ENCODE assay signal across 21 mouse cellular contexts in the genomic region with DNA sequence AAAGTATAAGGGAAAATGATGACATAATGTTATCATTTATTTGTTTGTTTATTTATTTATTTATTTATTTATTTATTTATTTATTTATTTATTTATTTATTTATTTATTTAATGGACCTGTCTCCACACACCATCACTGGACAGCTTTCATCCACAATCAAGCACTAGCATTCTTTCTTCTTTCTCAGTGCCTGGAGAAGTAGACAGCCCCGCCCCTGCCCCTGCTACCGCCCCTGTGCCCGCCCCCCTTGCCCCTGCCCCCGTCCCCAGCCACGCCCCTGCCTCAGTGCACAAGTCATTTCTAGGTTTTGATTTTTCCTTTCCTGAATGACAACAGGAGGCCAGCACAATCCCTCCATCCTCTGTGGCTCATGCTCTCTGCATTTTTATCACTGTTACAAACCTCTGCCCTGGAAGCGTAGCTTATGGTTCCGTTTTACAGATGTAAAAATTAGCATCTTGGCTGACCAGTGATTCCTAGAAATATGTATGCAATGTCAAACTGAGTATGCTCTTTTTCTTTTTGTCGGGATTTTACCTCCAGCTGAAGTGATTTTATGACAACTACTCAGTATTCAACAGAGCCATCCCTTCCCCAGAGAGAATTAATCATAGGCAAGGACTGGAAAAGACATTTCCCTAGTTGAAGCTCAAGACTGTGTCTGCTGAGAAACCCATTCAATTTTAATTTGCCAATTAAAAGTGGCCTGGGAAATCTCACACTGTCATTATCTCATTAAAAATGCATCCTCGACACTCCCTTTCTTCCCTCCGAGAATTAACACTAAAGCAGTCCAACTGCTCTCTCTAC. TPM values are rescaled to one million over a fixed set of nuclear protein-coding genes. Genes with fewer than 3 reads are reported as not detected.
A peak's percentile ranks its signal among the peaks of the same experiment; 100 is the strongest.
DNase-seq lines count a peak whose midpoint lies in the region; ATAC-seq and TF ChIP-seq lines count a peak whose summit lies in the region.
"Had no signal": no experiment of that assay in that cellular context is flagged by ENCODE, and none has a peak within 500 bp of the region (broad histone marks: within the 10 kb centered on the region; RNA-seq: fewer than 3 reads in every experiment).

No protein-coding gene starts in this region.

- no peak for TF ChIP-seq EP300 in CH12.LX (IDR thresholded peaks at IDR 0.05; ENCODE audit: low read length)

- peak; percentile 80 for ATAC-seq in hindbrain, embryonic 16.5 days
- ATAC-seq in midbrain, postnatal 0 days (ENCODE audit: low FRiP score), result 0 out of 2 replicates have a peak, but pooled peaks have one; percentile 41
- ATAC-seq: intestine, postnatal 0 days had no signal

- H3K36me3 ChIP-seq in CH12.LX (replicated peaks in 1 of 2; ENCODE audit: control insufficient read depth in 1 of 2, insufficient read depth in 1 of 2, low read length in 1 of 2), result no peaks in the 10 kb centered on the region
- H3K36me3 ChIP-seq in hindbrain, embryonic 16.5 days (ENCODE audit: control insufficient read depth, insufficient read depth, low read length), result no peaks in the 10 kb centered on the region
- no peaks in the 10 kb centered on the region for H3K36me3 ChIP-seq in midbrain, postnatal 0 days (ENCODE audit: insufficient read depth, low read length)
- H3K36me3 ChIP-seq: heart, embryonic 15.5 days; kidney, embryonic 15.5 days; limb, embryonic 12.5 days; liver, embryonic 13.5 days had no signal

- DNase-seq in CH12.LX (ENCODE audit: extremely low read depth), result no peak
- DNase-seq in brain, embryonic 14.5 days (ENCODE audit: low read depth), result peak; percentile 53
- DNase-seq in midbrain, postnatal 0 days (ENCODE audit: low spot score), result peak; percentile 30
- no peak for DNase-seq in embryo, embryonic 10.5 days (ENCODE audit: low spot score)
- DNase-seq in kidney, postnatal 25 days, result no peak
- no peak for DNase-seq in spleen, adult 12 weeks (ENCODE audit: low spot score)
- DNase-seq: adrenal gland, adult 8-10 months; cerebellum, postnatal 10 days; gastrocnemius, postnatal 36 days; liver, embryonic 13.5 days; retina, postnatal 1 day; right cerebral cortex, postnatal 4 days had no signal

- no peaks in the 10 kb centered on the region for H3K4me1 ChIP-seq in CH12.LX (ENCODE audit: control insufficient read depth in 1 of 2, insufficient read depth in 2 of 2)
- H3K4me1 ChIP-seq in hindbrain, embryonic 16.5 days (ENCODE audit: control insufficient read depth, insufficient read depth, low read depth, low read length), result no peaks in the 10 kb centered on the region
- no peaks in the 10 kb centered on the region for H3K4me1 ChIP-seq in midbrain, postnatal 0 days (ENCODE audit: insufficient read depth, low read length)
- H3K4me1 ChIP-seq: heart, embryonic 15.5 days; kidney, embryonic 15.5 days; limb, embryonic 12.5 days; liver, embryonic 13.5 days had no signal

- in situ Hi-C loops in CH12.LX (cut with MboI; ENCODE audit: low pct_ligation_motif_present, low pct_unique_long_range_greater_than_20kb, low sequenced_read_pairs), result no loop called here

- H3K79me2 ChIP-seq in CH12.LX (replicated peaks; ENCODE audit: control insufficient read depth, extremely low read depth, insufficient read depth, poor library complexity, severe bottlenecking), result no peaks in the 10 kb centered on the region

- no peak overlapping the region for H3K27ac ChIP-seq in CH12.LX (ENCODE audit: insufficient read depth, low read depth)
- H3K27ac ChIP-seq in hindbrain, embryonic 16.5 days (ENCODE audit: low read depth, low read length), result no peak overlapping the region
- peak overlapping the region; percentile 43; the same call in 1 of the 2 replicates for H3K27ac ChIP-seq in midbrain, postnatal 0 days (ENCODE audit: low read depth, low read length)
- H3K27ac ChIP-seq: heart, embryonic 15.5 days; kidney, embryonic 15.5 days; limb, embryonic 12.5 days; liver, embryonic 13.5 days; macrophage; stomach, postnatal 0 days had no signal

- 50% methylated on average over 10 of the region's 10 CpGs for WGBS in hindbrain, embryonic 16.5 days
- WGBS in midbrain, postnatal 0 days, result 51% methylated on average over 10 of the region's 10 CpGs

- TF ChIP-seq RAD21 in CH12.LX (IDR thresholded peaks at IDR 0.05; ENCODE audit: low read depth, low read length), result no peak

- no peaks in the 10 kb centered on the region for H3K9me3 ChIP-seq in CH12.LX (replicated peaks; ENCODE audit: low read length)
- H3K9me3 ChIP-seq in hindbrain, embryonic 16.5 days (ENCODE audit: control insufficient read depth, low read length), result no peaks in the 10 kb centered on the region
- no peaks in the 10 kb centered on the region for H3K9me3 ChIP-seq in midbrain, postnatal 0 days (ENCODE audit: low read length)
- H3K9me3 ChIP-seq: heart, embryonic 15.5 days; kidney, embryonic 15.5 days; limb, embryonic 12.5 days; liver, embryonic 13.5 days had no signal

- H3K4me3 ChIP-seq in CH12.LX (replicated peaks in 1 of 3; ENCODE audit: low read depth in 2 of 3, low read length in 2 of 3, poor library complexity in 1 of 3), result peak overlapping the region in 1 of 3 experiments; percentile 38
- no peak overlapping the region for H3K4me3 ChIP-seq in hindbrain, embryonic 16.5 days (ENCODE audit: low read length)
- no peak overlapping the region for H3K4me3 ChIP-seq in midbrain, postnatal 0 days (ENCODE audit: low read depth, low read length)
- H3K4me3 ChIP-seq: heart, embryonic 15.5 days; kidney, embryonic 15.5 days; limb, embryonic 12.5 days; liver, embryonic 13.5 days had no signal

- no peaks in the 10 kb centered on the region for H3K27me3 ChIP-seq in CH12.LX (replicated peaks)
- H3K27me3 ChIP-seq in hindbrain, embryonic 16.5 days (replicated peaks; ENCODE audit: control insufficient read depth, insufficient read depth, low read length), result no peaks in the 10 kb centered on the region
- H3K27me3 ChIP-seq in midbrain, postnatal 0 days (ENCODE audit: insufficient read depth, low read length), result no peaks in the 10 kb centered on the region
- H3K27me3 ChIP-seq: heart, embryonic 15.5 days; kidney, embryonic 15.5 days; limb, embryonic 12.5 days; liver, embryonic 13.5 days had no signal

- TF ChIP-seq CTCF in CH12.LX (conservative IDR thresholded peaks at IDR 0.05 in 1 of 2, IDR thresholded peaks at IDR 0.05 in 1 of 2; ENCODE audit: low read depth in 2 of 2, low read length in 2 of 2), result no peak
- no peak for TF ChIP-seq CTCF in brain, embryonic 14.5 days (IDR thresholded peaks at IDR 0.05; ENCODE audit: borderline replicate concordance, extremely low read depth, insufficient read depth, insufficient read length)
- no peak for TF ChIP-seq CTCF in midbrain, postnatal 0 days (IDR thresholded peaks at IDR 0.05)

- no peak overlapping the region for H3K9ac ChIP-seq in CH12.LX (ENCODE audit: insufficient read depth, low read depth)
- H3K9ac ChIP-seq in hindbrain, embryonic 16.5 days (ENCODE audit: low read depth, low read length), result no peak overlapping the region
- H3K9ac ChIP-seq in midbrain, postnatal 0 days (replicated peaks; ENCODE audit: low read length, poor library complexity, severe bottlenecking), result no peak overlapping the region
- H3K9ac ChIP-seq: heart, embryonic 15.5 days; kidney, embryonic 15.5 days; limb, embryonic 12.5 days; liver, embryonic 13.5 days had no signal

- peak overlapping the region; percentile 82 for H3K4me2 ChIP-seq in CH12.LX (ENCODE audit: insufficient read depth, low read depth, poor library complexity, severe bottlenecking)
- peak overlapping the region; percentile 7; the same call in 1 of the 2 replicates for H3K4me2 ChIP-seq in hindbrain, embryonic 16.5 days (ENCODE audit: low read length)
- no peak overlapping the region for H3K4me2 ChIP-seq in midbrain, postnatal 0 days (ENCODE audit: low read depth, low read length, poor library complexity, severe bottlenecking)
- H3K4me2 ChIP-seq: heart, embryonic 15.5 days; kidney, embryonic 15.5 days; limb, embryonic 12.5 days; liver, embryonic 13.5 days had no signal

- no peak for TF ChIP-seq POLR2A in CH12.LX (IDR thresholded peaks at IDR 0.05; ENCODE audit: low read depth, low read length)
- no peak for TF ChIP-seq POLR2A in brain, embryonic 14.5 days (IDR thresholded peaks at IDR 0.05; ENCODE audit: borderline replicate concordance, extremely low read depth, insufficient read depth, insufficient read length, poor library complexity, severe bottlenecking)

- dilution Hi-C loops in CH12.LX (cut with MboI; ENCODE audit: extremely low pct_ligation_motif_present, extremely low pct_unique_long_range_greater_than_20kb, low sequenced_read_pairs), result no loop called here

TF ChIP-seq in CH12.LX, 34 proteins besides CTCF, POLR2A, EP300 and RAD21 (continues in another document):
- TF ChIP-seq CHD2 (IDR thresholded peaks at IDR 0.05; ENCODE audit: low read length), result no peak
- TF ChIP-seq MAZ (IDR thresholded peaks at IDR 0.05; ENCODE audit: low read depth, low read length), result no peak
- TF ChIP-seq TCF12 (IDR thresholded peaks at IDR 0.05; ENCODE audit: low read depth, low read length), result no peak
- TF ChIP-seq KAT2A (IDR thresholded peaks at IDR 0.05; ENCODE audit: insufficient replicate concordance, low read length), result no peak
- TF ChIP-seq MAX (IDR thresholded peaks at IDR 0.05; ENCODE audit: low read length), result no peak
- TF ChIP-seq USF1 (IDR thresholded peaks at IDR 0.05; ENCODE audit: low read depth, low read length), result no peak
- TF ChIP-seq ETS1 (conservative IDR thresholded peaks at IDR 0.05; ENCODE audit: low read depth, low read length), result no peak
- no peak for TF ChIP-seq ELF1 (IDR thresholded peaks at IDR 0.05; ENCODE audit: low read depth, low read length)
- TF ChIP-seq ZKSCAN1 (IDR thresholded peaks at IDR 0.05; ENCODE audit: borderline replicate concordance, low read depth, low read length), result no peak
- no peak for TF ChIP-seq POLR2AphosphoS2 (IDR thresholded peaks at IDR 0.05; ENCODE audit: low read depth, low read length)
- no peak for TF ChIP-seq ZNF384 (IDR thresholded peaks at IDR 0.05; ENCODE audit: low read depth, low read length)
- TF ChIP-seq ZC3H11A (IDR thresholded peaks at IDR 0.05; ENCODE audit: low read depth, low read length), result no peak

RNA-seq across cellular contexts. Expression of a gene that starts 39.7 kb away (rescaled TPM):
- total RNA-seq in CH12.LX (2012; rRNA removed) (not detected in 2 replicates), CH12.LX (2014; rRNA removed) (not detected in 2 replicates)
- not detected in 2 replicates for polyA plus RNA-seq in CH12.LX (2012; ENCODE audit: insufficient read length, low read depth)
- polyA plus RNA-seq in brain, embryonic 14.5 days (2012; rRNA removed), result 0.34 and 0.78 TPM in 2 replicates
- 1.5 and 1.7 TPM in 2 replicates for polyA plus RNA-seq in hindbrain, embryonic 16.5 days (2015; fragmentation: Nextera tagmentation; extraction: Ambion mirVana)
- total RNA-seq in midbrain, postnatal 0 days (2014; rRNA removed), result 0.60 and 3.3 TPM in 2 replicates
- polyA plus RNA-seq in midbrain, postnatal 0 days (2015; fragmentation: Nextera tagmentation; extraction: Ambion mirVana), result 0.56 and 0.64 TPM in 2 replicates
- total RNA-seq: hematopoietic stem cell, adult 5-6 weeks had no signal
- polyA plus RNA-seq: macrophage; thymus, postnatal 0 days had no signal

RNA-seq across cellular contexts. Expression of a gene that starts 56.3 kb away (rescaled TPM):
- total RNA-seq in CH12.LX (2012; rRNA removed), result 24.1 and 24.5 TPM in 2 replicates
- 23.7 and 25.1 TPM in 2 replicates for total RNA-seq in CH12.LX (2014; rRNA removed)
- polyA plus RNA-seq in CH12.LX (2012; ENCODE audit: insufficient read length, low read depth), result 26.3 and 27.7 TPM in 2 replicates
- 10.2 and 14.2 TPM in 2 replicates for polyA plus RNA-seq in brain, embryonic 14.5 days (2012; rRNA removed)
- polyA plus RNA-seq in hindbrain, embryonic 16.5 days (2015; fragmentation: Nextera tagmentation; extraction: Ambion mirVana), result 22.6 and 22.9 TPM in 2 replicates
- 28.8 and 33.4 TPM in 2 replicates for total RNA-seq in midbrain, postnatal 0 days (2014; rRNA removed)
- 20.1 TPM in 2 replicates for polyA plus RNA-seq in midbrain, postnatal 0 days (2015; fragmentation: Nextera tagmentation; extraction: Ambion mirVana)

Comparison
In these comparisons a context has a peak if more than half of its experiments do, and no peak if none do; other contexts are left out.
1. DNase-seq: peak in brain, embryonic 14.5 days (single experiment) and midbrain, postnatal 0 days (single experiment); none in CH12.LX (single experiment), embryo, embryonic 10.5 days (single experiment), kidney, postnatal 25 days (0 of 2) and spleen, adult 12 weeks (single experiment).